Mouse (Mus musculus): ENCODE measurements at regions not wholly inside any gene's neighbourhood (a gene's known extent, or its start where the extent isn't known, plus 50 kb on each side); places are given as distances from the start of the nearest gene placed in this dataset.

DNA sequence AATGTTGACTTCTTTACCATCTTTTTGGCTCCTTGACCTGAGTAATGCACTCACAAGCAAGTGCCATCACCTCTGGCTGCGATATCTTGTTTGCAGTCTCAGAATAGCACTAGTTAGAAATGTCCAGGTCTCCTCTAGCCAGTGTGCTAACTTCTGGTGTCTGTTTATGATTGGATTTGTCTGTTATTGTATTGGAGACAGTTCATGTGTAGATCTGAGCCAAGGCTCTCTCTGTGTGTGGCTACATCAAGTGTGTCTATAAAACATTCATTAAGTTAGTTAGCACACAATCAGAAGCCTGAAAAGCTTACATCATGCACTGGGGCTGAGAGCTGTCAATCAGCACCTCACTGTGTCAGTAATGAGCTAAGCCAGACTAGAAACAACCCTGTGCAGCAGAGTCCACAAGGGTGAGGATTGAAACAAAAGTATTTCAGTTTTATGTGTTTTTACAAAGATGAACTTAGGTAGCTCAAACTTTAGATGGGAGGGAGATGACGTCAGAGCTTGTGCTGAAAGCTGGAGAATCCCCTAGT is 214.5 kb downstream of the Fam76b start:
- Histone ChIP-seq H3K4me3 (replicated peaks; ENCODE audit: control insufficient read depth, low read depth, low read length) (no peak overlapping the region), H3K27ac (ENCODE audit: control insufficient read depth, insufficient read depth, low read depth, low read length, poor library complexity) (no peak overlapping the region), H3K4me1 (ENCODE audit: control insufficient read depth, insufficient read depth, low read length) (no peaks in the 10 kb centered on the region)
- 80% methylated on average over 2 of the region's 2 CpGs for WGBS
- TF ChIP-seq POLR2A (IDR thresholded peaks at IDR 0.05; ENCODE audit: borderline replicate concordance, control insufficient read depth, low read depth, low read length) (no peak), CTCF (IDR thresholded peaks at IDR 0.05; ENCODE audit: control insufficient read depth, insufficient read depth, low read length) (no peak)

DNA sequence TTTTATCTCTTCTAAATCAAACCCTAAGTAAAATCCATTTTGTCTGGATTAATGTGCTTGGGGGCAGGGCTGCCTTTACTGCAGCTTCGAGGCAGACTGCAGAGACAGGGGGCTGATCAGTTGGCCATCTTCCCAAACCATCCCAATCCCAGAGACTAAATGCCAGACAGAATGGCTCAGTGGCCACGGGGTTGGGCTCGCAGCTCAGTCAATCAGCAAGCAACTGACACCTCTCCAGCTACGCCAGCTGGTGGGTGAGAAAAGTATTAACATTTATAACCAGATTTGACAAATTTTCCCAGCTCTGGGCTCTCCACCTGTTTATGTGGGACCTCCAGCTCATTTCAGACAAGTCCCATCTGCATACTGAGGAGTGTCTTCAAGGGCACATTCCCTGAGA is 220.7 kb downstream of the Fam76b start:
- TF ChIP-seq CTCF (IDR thresholded peaks at IDR 0.05; ENCODE audit: control insufficient read depth, insufficient read depth, low read length) (no peak), POLR2A (IDR thresholded peaks at IDR 0.05; ENCODE audit: borderline replicate concordance, control insufficient read depth, low read depth, low read length) (no peak)
- Histone ChIP-seq H3K4me1 (ENCODE audit: control insufficient read depth, insufficient read depth, low read length) (no peaks in the 10 kb centered on the region), H3K27ac (ENCODE audit: control insufficient read depth, insufficient read depth, low read depth, low read length, poor library complexity) (no peak overlapping the region), H3K4me3 (replicated peaks; ENCODE audit: control insufficient read depth, low read depth, low read length) (no peak overlapping the region)
- WGBS: 80% methylated on average over 4 of the region's 4 CpGs

DNA sequence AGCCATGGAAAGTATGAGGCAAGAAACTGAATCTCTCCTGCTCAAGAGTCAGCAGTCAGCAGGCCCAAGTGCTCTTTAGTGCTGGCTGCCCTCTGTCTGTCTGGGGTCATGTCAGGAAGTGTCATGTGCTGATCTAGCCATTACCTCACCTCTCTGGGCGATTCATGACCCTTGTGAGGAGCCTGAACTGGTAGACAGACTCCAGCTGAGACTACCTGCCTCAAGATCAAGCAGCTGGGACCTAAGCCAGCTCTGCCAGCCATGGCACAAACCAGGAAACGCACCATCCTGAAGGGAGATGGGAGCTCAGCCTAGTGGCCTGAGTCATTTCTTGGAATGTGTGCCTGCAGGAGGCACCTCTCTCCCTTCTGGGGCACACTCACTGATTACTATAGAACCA is 221.2 kb upstream of the Sesn3 start:
- Histone ChIP-seq H3K27ac (ENCODE audit: control insufficient read depth, insufficient read depth, low read depth, low read length, poor library complexity) (no peak overlapping the region), H3K4me1 (ENCODE audit: control insufficient read depth, insufficient read depth, low read length) (no peaks in the 10 kb centered on the region; the same call in 1 of the 2 replicates), H3K4me3 (replicated peaks; ENCODE audit: control insufficient read depth, low read depth, low read length) (no peak overlapping the region)
- WGBS: 62% methylated on average over 2 of the region's 2 CpGs
- no peak for TF ChIP-seq POLR2A (IDR thresholded peaks at IDR 0.05; ENCODE audit: borderline replicate concordance, control insufficient read depth, low read depth, low read length)
- no peak for TF ChIP-seq CTCF (IDR thresholded peaks at IDR 0.05; ENCODE audit: control insufficient read depth, insufficient read depth, low read length)

GRCm38 (mm10) chr9:14056410-14057172 is 218.3 kb upstream of the Sesn3 start:
- no peaks in the 10 kb centered on the region; the same call in 1 of the 2 replicates for H3K4me1 ChIP-seq (ENCODE audit: control insufficient read depth, insufficient read depth, low read length)
- TF ChIP-seq POLR2A (IDR thresholded peaks at IDR 0.05; ENCODE audit: borderline replicate concordance, control insufficient read depth, low read depth, low read length) (no peak), CTCF (IDR thresholded peaks at IDR 0.05; ENCODE audit: control insufficient read depth, insufficient read depth, low read length) (no peak)
- H3K27ac ChIP-seq (ENCODE audit: control insufficient read depth, insufficient read depth, low read depth, low read length, poor library complexity): no peak overlapping the region
- WGBS: 78% methylated on average over 10 of the region's 10 CpGs
- no peak overlapping the region for H3K4me3 ChIP-seq (replicated peaks; ENCODE audit: control insufficient read depth, low read depth, low read length)

- WGBS: 44% methylated on average over 5 of the region's 5 CpGs
- no peaks in the 10 kb centered on the region; the same call in 1 of the 2 replicates for H3K4me1 ChIP-seq (ENCODE audit: control insufficient read depth, insufficient read depth, low read length)
- TF ChIP-seq POLR2A (IDR thresholded peaks at IDR 0.05; ENCODE audit: borderline replicate concordance, control insufficient read depth, low read depth, low read length) (no peak), CTCF (IDR thresholded peaks at IDR 0.05; ENCODE audit: control insufficient read depth, insufficient read depth, low read length) (no peak)
- no peak overlapping the region for H3K27ac ChIP-seq (ENCODE audit: control insufficient read depth, insufficient read depth, low read depth, low read length, poor library complexity)
- H3K4me3 ChIP-seq (replicated peaks; ENCODE audit: control insufficient read depth, low read depth, low read length): no peak overlapping the region
Measured at GRCm38 (mm10) chr9:14058592-14059227, 216.2 kb upstream of the Sesn3 start.

GRCm38 (mm10) chr9:14059228-14059779 is 215.6 kb upstream of the Sesn3 start:
- H3K4me1 ChIP-seq (ENCODE audit: control insufficient read depth, insufficient read depth, low read length): no peaks in the 10 kb centered on the region; the same call in 1 of the 2 replicates
- H3K4me3 ChIP-seq (replicated peaks; ENCODE audit: control insufficient read depth, low read depth, low read length): no peak overlapping the region
- WGBS: 67% methylated on average over 7 of the region's 7 CpGs
- no peak overlapping the region for H3K27ac ChIP-seq (ENCODE audit: control insufficient read depth, insufficient read depth, low read depth, low read length, poor library complexity)
- TF ChIP-seq CTCF (IDR thresholded peaks at IDR 0.05; ENCODE audit: control insufficient read depth, insufficient read depth, low read length): no peak
- TF ChIP-seq POLR2A (IDR thresholded peaks at IDR 0.05; ENCODE audit: borderline replicate concordance, control insufficient read depth, low read depth, low read length): no peak

GRCm38 (mm10) chr9:14060257-14060656 is 214.6 kb upstream of the Sesn3 start:
- 86% methylated on average over 2 of the region's 2 CpGs for WGBS
- H3K4me3 ChIP-seq (replicated peaks; ENCODE audit: control insufficient read depth, low read depth, low read length): no peak overlapping the region
- no peaks in the 10 kb centered on the region; the same call in 1 of the 2 replicates for H3K4me1 ChIP-seq (ENCODE audit: control insufficient read depth, insufficient read depth, low read length)
- H3K27ac ChIP-seq (ENCODE audit: control insufficient read depth, insufficient read depth, low read depth, low read length, poor library complexity): no peak overlapping the region
- TF ChIP-seq POLR2A (IDR thresholded peaks at IDR 0.05; ENCODE audit: borderline replicate concordance, control insufficient read depth, low read depth, low read length) (no peak), CTCF (IDR thresholded peaks at IDR 0.05; ENCODE audit: control insufficient read depth, insufficient read depth, low read length) (no peak)

GRCm38 (mm10) chr9:14061389-14061788 is 213.5 kb upstream of the Sesn3 start:
- no peak overlapping the region for H3K4me3 ChIP-seq (replicated peaks; ENCODE audit: control insufficient read depth, low read depth, low read length)
- WGBS: 79% methylated on average over 5 of the region's 5 CpGs
- no peak overlapping the region for H3K27ac ChIP-seq (ENCODE audit: control insufficient read depth, insufficient read depth, low read depth, low read length, poor library complexity)
- no peaks in the 10 kb centered on the region; the same call in 1 of the 2 replicates for H3K4me1 ChIP-seq (ENCODE audit: control insufficient read depth, insufficient read depth, low read length)
- TF ChIP-seq POLR2A (IDR thresholded peaks at IDR 0.05; ENCODE audit: borderline replicate concordance, control insufficient read depth, low read depth, low read length): no peak
- no peak for TF ChIP-seq CTCF (IDR thresholded peaks at IDR 0.05; ENCODE audit: control insufficient read depth, insufficient read depth, low read length)
